Mouse (Mus musculus): ENCODE results near the gene Atp5c1.

Gene Atp5c1

DNA sequence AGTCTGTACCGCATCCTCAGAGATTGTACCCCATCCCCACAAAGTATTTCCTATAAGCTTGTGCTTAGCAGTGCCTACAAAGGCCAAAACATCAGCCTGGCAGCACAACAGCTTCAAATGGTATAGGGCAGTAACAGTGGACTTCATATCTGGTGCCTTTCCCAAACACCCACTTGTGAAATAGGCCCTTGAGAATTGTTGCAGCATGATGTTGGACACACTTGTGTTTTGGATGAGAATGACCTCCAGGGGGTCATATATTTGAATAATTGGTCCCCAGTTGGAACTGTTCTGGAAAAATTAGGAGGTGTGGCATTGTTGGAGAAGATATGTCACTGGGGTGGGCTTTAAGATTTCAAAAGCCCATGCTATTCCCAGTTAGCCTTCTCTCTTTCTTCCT, 28.3 kb downstream of the Atp5c1 start:
- in situ Hi-C loops (cut with MboI, MseI), result loop anchor here in 1 of 2 experiments (10.0 kb wide), 1 partner anchor 1613 kb away; no protein-coding TSS in a partner anchor

DNA sequence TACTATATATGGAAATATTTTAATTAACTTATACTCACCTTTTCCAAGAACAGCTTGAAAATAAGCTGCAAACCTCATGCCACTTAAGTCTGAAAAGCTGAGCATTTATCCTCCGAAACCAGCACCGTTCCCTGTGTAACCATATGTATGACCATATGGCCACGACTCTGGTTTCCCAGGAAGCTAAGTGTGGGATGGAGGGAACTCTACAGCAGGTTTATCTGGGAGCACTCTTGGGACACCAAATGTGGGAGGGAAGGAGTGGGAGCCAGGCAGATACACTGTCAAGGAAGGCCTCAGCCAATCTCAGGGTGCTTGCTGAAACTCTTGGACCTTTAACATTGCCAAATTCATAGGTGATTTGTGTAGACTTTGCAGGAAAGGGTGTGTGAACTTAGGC, 29.4 kb downstream of the Atp5c1 start:
- in situ Hi-C loops (cut with MboI, MseI), result loop anchor here in 1 of 2 experiments (10.0 kb wide), 1 partner anchor 1614 kb away; no protein-coding TSS in a partner anchor

DNA sequence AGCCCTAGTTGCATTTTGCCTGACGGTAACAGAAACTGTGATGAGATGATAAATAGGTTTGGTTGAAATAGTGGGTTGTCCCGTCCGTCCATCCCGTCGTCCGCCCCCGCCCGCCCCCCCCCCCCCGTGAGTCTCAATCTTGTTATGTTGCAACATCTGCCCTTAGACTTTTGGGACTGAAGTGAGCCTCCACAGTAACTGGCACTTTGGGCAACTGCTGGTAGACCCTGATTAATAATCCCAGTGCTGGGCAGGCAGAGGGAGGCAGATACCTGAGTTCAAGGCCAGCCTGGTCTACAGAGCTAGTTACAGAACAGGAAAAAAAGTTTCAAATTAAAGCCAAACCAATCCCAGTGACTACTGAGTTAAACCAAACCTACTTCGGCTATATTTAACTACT, 30.9 kb downstream of the Atp5c1 start:
- in situ Hi-C loops (cut with MboI, MseI), result loop anchor here in 1 of 2 experiments (5.0 kb wide), 1 partner anchor 33 kb away; the partner anchor contains the start of genes Atp5c1 and Kin

DNA sequence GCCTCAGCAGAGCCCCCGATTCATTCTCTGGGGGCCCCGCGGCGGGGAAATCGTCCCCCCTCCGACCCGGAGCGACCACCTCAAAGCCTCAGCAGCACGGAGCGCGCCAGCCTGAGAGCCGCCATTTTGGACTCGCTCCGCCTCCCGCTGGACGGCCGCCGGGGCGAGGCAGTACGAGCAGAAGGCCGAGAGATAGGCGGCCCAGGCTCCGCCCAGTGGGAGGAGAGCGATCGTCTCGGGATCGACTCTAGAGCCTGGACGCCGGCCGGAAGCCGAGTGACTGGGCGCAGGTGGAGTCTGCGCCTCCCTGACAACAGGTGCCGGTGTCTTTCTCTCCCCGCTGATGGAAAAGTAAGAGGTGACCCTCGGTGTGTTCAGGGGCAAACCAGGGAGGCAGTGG, 31.8 kb downstream of the Atp5c1 start, which contains the start of gene Taf3:
TSS of gene Taf3 (minus strand) at position 136 of the 400 bp plus-strand sequence.
- in situ Hi-C loops (cut with MboI, MseI), result loop anchor here in 1 of 2 experiments (5.0 kb wide), 1 partner anchor 34 kb away; the partner anchor contains the start of genes Atp5c1 and Kin

DNA sequence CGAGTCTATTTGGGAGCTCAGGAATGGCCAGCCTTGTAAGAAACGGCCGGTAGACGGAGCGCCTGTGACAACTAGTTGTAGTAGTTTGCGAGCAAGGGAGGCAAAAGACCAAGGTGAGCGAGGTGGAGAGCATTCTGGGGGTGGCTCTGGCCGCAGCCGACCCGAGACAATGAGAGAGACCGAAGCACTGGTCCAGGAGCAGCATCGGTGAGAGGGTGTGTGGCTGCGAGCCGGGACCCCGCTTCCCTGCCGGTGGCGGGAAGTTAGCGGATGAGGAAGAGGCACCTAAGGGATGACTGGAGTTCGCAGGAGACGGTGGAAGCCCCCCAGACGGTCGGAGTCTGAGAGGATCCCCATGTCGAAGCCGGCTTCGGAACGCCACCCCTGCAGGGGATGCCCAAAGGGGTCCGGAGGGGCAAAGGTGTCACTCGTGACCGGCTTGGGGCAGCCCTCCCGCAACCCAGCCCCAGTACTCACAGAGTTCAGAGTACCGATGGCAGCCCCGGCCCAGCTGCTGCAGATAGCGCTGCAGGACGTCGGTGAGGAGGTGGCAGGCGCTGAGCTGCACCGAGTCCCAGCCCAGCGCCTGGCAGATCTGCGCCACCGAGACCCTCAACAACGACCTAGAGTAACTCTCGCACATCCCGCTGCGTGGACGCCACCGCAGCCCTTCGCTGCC, 32.4 kb downstream of the Atp5c1 start:
- in situ Hi-C loops (cut with MboI, MseI), result loop anchor here in 1 of 2 experiments (5.0 kb wide), 1 partner anchor 34 kb away; the partner anchor contains the start of genes Atp5c1 and Kin

DNA sequence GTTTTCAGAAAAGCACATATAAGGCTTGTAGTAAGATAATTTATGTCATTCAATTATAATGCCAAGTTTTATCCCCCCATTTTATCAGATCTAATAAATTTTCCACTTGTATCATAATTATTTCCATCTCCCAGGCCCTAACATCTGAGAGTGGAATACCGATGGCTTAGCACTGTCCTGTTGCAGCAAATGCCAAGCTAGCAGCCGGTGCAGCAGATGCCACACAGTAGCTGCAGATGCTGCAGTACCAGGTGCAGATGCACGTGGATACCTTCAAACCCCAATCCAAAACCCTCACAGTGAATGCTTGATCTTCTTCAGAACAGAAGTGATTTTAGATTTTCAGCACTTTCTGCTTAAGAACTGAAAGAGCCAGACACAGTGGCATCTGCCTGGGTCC, 45.3 kb downstream of the Atp5c1 start:
- in situ Hi-C loops (cut with MboI, MseI), result no loop called here

DNA sequence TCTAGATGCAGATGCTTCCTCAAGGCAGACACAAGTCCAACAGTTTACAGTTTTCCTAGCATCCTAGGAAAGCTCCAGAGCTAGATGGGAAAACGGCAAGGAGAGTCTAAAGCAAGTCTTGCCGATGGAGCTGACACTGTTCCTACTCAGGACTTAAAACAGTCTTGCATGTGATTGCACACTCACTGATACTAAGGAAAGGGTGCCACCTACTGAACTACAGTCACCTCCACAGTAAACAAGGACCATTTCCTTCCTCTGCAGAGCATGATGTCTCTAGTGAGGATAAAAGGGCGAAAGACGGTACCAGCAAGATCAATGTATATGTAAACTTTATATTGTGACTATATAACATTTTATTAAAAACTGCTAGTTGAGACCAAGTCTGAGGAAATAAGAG, 46.6 kb downstream of the Atp5c1 start:
- in situ Hi-C loops (cut with MboI, MseI), result no loop called here

DNA sequence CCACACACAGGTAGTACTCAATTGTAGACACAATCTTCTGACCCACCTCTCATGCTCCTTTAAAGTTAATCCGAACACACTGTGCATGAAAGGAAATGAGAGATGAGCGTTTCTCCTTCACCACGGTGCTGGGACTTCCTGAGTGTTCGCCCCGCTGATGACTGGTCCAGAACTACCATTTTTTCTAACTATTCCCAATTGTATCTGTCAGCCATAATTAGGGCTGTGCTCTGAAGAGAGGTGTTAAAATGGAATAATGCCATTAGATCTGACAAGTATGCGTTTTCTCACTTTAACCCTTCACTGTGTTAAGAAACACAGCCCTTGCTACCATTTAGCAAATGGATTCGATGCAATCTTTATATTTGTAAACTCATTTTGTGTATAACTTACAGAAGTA, 50.6 kb downstream of the Atp5c1 start:
- in situ Hi-C loops (cut with MboI, MseI), result no loop called here

DNA sequence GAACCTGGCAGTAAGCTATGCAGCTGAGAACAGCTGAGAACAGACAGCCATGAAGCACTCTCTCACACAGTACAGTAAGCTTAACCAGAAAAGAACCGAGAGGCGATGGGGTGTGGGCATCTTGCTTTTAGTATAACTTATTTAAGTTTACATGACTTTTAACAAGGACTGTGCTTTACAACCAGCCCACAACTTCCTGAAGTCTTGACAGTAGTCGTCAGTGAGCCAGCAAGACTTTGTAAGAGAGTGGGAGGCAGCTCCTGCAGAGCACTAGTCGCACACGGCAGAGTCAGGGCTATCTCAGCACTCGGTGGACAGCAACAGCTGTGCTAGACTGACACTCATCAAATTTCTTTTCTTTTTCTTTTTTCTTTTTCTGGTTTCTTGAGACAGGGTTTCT, 56.0 kb downstream of the Atp5c1 start:
- in situ Hi-C loops (cut with MboI, MseI), result no loop called here

DNA sequence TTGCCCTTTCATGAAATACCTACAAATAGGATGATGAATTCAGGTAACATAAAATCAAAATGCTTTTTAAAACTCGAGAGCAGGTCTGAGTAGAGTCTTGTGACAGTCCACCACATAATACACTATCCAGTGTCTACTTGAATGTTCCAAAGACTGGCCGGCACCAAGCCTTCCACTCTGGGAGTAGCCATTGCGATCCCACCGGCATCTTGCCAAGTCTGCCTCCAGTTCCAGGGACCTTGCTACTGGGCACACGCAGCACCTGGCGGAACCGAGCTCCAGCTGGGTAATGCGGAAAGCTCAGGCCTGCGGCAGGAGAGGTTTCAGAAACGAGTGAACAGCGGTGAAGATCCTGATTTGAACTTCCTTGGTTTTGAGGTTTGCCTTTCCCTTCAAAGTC, 59.0 kb downstream of the Atp5c1 start:
- in situ Hi-C loops (cut with MboI, MseI), result no loop called here

DNA sequence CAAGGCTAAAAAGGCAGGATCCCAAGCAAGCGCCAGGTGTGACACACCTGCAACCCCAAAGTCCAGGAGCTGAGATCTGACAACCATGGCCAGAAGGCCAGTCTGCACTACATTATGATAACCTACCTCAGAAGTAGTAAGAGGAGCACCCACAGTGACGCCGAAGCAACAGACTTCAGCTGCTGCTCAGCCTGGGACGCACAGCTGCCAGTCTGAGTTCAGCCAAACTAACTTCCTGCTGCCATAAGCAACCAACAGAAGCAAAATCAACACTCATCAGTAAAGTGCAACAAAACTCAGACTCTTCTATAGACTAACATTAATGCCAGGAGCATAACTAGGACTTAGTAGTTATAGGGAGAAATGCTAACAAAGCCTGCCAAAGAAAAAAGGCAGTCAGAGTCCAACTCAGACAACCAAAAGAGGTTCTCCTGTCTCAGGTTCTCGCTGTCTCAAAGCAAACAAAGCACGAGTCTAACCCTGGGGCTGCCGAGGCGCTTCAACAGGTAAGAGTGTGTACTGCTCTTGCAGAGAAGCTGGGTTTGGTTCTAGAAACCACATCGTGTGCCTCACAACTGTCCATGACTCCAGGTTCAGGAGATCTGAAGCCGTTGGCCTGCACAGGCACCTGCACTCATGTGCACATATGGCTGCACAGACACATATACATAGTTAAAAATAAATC, 65.2 kb downstream of the Atp5c1 start:
- in situ Hi-C loops (cut with MboI, MseI), result loop anchor here (5.0 to 10.0 kb wide), 3 partner anchors 520 to 1340 kb away; no protein-coding TSS in a partner anchor

DNA sequence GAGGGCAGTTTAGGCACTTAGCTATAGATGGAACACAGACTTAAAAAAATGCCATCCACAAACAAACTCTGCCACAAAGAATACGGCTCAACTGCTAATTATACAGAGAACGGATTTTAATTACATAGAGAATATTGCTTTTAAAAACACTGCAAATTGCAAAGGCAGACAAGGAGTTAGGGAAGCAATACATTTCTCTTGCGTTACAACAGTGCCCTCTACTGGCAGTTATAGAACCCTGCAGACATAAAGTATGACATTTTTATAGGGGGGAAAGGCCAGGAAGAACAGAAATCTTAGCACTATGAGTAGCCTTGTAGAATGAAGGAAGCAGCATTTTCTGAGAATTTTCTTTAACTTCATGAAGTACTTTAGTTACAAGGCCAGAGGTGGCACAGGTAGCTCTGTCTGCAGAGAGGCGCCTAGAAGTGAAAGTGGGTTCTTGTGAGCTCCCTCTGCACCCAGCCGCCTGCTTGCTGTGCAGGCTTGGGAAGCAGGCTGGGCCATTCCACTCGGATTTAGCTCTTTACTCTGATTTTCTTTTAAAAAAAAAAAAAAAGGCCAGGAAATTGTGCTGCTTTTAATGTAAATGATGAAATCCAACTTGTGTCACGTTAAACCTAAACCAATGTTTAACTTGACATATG, 69.9 kb downstream of the Atp5c1 start:
- in situ Hi-C loops (cut with MboI, MseI), result loop anchor here (10.0 kb wide), 2 partner anchors 516 to 1336 kb away; no protein-coding TSS in a partner anchor

DNA sequence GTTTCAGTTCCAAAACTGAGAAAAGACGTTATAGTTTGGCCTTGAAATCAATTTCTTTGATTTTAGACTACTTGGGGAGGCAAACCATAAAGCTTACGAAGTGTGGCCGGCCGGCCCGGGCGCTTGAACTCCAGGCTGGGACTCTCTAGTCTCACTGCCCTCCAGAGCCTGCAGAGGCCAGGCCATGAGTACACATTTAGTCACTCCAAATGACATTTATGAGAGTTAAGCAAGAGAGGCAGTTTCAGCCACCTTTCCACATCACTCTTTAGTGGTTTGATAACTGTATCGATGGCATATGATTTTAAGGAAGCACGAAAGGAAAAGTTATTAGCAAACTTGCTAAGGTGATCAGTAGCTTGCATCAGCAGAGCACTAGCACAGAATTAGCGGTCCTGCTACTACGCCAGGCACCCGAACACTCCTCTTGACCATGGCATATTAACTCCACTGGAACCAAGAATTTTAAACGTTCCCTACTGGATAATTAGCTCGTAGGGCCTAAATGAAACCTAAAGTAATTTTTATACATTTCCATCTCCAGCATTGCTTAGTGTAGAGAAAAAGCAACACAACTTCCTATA, 70.5 kb downstream of the Atp5c1 start:
- in situ Hi-C loops (cut with MboI, MseI), result loop anchor here (10.0 kb wide), 2 partner anchors 515 to 1335 kb away; no protein-coding TSS in a partner anchor

DNA sequence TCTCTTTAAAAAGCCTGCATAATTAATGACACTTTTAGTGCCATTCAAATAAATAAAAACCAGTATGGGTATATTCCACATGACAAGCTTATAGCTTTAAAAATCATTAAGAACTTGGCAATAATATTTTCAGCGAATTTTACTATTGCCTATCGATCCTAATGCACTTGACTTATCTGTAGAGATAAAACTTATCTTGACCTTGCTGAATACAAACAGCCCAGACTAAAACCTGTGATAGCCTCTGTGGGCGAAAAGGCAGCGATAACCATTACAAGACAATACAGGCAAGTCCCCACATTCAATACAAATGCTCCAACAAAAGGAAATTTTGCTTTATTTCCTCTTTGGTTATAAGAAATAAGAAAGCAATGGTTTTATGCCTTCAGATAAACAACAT, 71.7 kb downstream of the Atp5c1 start:
- in situ Hi-C loops (cut with MboI, MseI), result no loop called here
